Mouse (Mus musculus): ENCODE results near the gene Hspg2.

DNA sequence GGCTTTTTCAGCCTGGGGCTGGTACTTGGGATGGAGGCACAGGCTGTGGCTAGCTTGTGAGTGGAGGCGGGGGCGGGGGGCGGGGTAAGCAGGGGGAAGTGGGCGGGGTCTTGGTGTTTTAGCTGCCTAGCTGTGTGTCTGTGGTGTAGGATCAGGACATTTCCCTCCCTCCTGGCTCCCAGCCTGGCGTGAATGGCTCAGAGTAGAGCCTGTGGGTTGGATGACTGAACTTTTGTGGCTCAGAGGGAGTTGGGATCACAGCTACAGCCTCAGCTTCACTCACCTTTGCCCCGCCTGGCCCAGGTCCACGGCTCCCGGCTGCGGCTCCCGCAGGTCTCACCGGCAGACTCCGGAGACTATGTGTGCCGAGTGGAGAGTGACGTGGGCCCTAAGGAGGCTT, 71.8 kb downstream of the Hspg2 start:
- TF ChIP-seq CHD2 (IDR thresholded peaks at IDR 0.05; ENCODE audit: low read depth, low read length): no peak
- TF ChIP-seq HCFC1 (IDR thresholded peaks at IDR 0.05; ENCODE audit: borderline replicate concordance, insufficient read depth, low read length): no peak
- no peak for TF ChIP-seq MAFK (IDR thresholded peaks at IDR 0.05; ENCODE audit: insufficient read depth, low read depth, low read length)
- TF ChIP-seq ZC3H11A (IDR thresholded peaks at IDR 0.05; ENCODE audit: borderline replicate concordance, low read depth, low read length): no peak
- no peak for TF ChIP-seq ZNF384 (IDR thresholded peaks at IDR 0.05; ENCODE audit: low read depth, low read length)

Data from ES-E14 (cell line).